Mouse (Mus musculus) erythroblast, adult 5-6 weeks (primary cell): ENCODE results near the gene Degs1. TPM values are rescaled to one million over a fixed set of nuclear protein-coding genes. Genes with fewer than 3 reads are reported as not detected.
A peak's percentile ranks its signal among the peaks of the same experiment; 100 is the strongest.

Source experiments
- ATAC-seq: replicated peaks from 2 replicates; pipeline ENCODE4 v1.8.0; 2016; ENCODE audit warnings: moderate number of reproducible peaks, mild to moderate bottlenecking, moderate TSS enrichment, inconsistent platforms; ENCODE audit not compliant: poor library complexity, low FRiP score, severe bottlenecking
- total RNA-seq, 2 experiments: library from RNA; stranded (forward) in 1 of 2; stranded (reverse) in 1 of 2; fragments of 150-400 nt in 1 of 2; fragments of 200-764, 138-1000 nt in 1 of 2; gene quantifications; 2 replicates each; pipeline versions ENCODE4 v1.2.3 to v1.2.4; 2015 to 2017; ENCODE audit warnings: low replicate concordance in 2 of 2

Gene Degs1
- total RNA-seq, 2 experiments from 2014 or later: 41.1 to 77.8 TPM

GRCm38 (mm10) chr1:182283231-182283630, 627 bp upstream of the Degs1 start:
- ATAC-seq: no peak

- ATAC-seq: peak; percentile 83
Measured at GRCm38 (mm10) chr1:182281251-182281711, 1.3 kb downstream of the Degs1 start.

- ATAC-seq: no peak
Measured at GRCm38 (mm10) chr1:182280577-182280976, 2.0 kb downstream of the Degs1 start.

- ATAC-seq: no peak
Measured at GRCm38 (mm10) chr1:182280046-182280445, 2.6 kb downstream of the Degs1 start.

GRCm38 (mm10) chr1:182279436-182279835, 3.2 kb downstream of the Degs1 start:
- ATAC-seq: no peak

GRCm38 (mm10) chr1:182275109-182275508, 7.5 kb downstream of the Degs1 start:
- no peak for ATAC-seq

- ATAC-seq: no peak
Measured at GRCm38 (mm10) chr1:182271632-182272031, 11.0 kb downstream of the Degs1 start.

- no peak for ATAC-seq
Measured at GRCm38 (mm10) chr1:182271130-182271529, 11.5 kb downstream of the Degs1 start.

GRCm38 (mm10) chr1:182268317-182268716, 14.3 kb downstream of the Degs1 start:
- no peak for ATAC-seq

GRCm38 (mm10) chr1:182266028-182266525, 16.5 kb downstream of the Degs1 start:
- no peak for ATAC-seq

GRCm38 (mm10) chr1:182256041-182256680, 26.4 kb downstream of the Degs1 start:
- no peak for ATAC-seq

GRCm38 (mm10) chr1:182255031-182255430, 27.6 kb downstream of the Degs1 start:
- no peak for ATAC-seq

GRCm38 (mm10) chr1:182254618-182255017, 28.0 kb downstream of the Degs1 start:
- ATAC-seq: no peak

GRCm38 (mm10) chr1:182253756-182254534, 28.7 kb downstream of the Degs1 start:
- ATAC-seq: no peak

- no peak for ATAC-seq
Measured at GRCm38 (mm10) chr1:182252534-182253171, 30.0 kb downstream of the Degs1 start.

- no peak for ATAC-seq
Measured at GRCm38 (mm10) chr1:182250734-182251133, 31.9 kb downstream of the Degs1 start.

GRCm38 (mm10) chr1:182249298-182249697, 33.3 kb downstream of the Degs1 start:
- ATAC-seq: no peak

- no peak for ATAC-seq
Measured at GRCm38 (mm10) chr1:182245003-182245402, 37.6 kb downstream of the Degs1 start.

GRCm38 (mm10) chr1:182238056-182238703, 44.4 kb downstream of the Degs1 start:
- ATAC-seq: no peak

GRCm38 (mm10) chr1:182237386-182237785, 45.2 kb downstream of the Degs1 start:
- ATAC-seq: no peak
